Mouse (Mus musculus): ENCODE measurements around the gene Kbtbd12.

Kbtbd12 gene

GRCm38 (mm10) chr6:88626462-88626861 is 11.3 kb downstream of the Kbtbd12 start:
- no peak for DNase-seq

- no peak for DNase-seq
Measured at GRCm38 (mm10) chr6:88621816-88622481, 15.8 kb downstream of the Kbtbd12 start.

GRCm38 (mm10) chr6:88619542-88619941 is 18.2 kb downstream of the Kbtbd12 start:
- DNase-seq, result no peak

- no peak for DNase-seq
Measured at GRCm38 (mm10) chr6:88615352-88615751, 22.4 kb downstream of the Kbtbd12 start.

- no peak for DNase-seq
Measured at GRCm38 (mm10) chr6:88606417-88606816, 31.3 kb downstream of the Kbtbd12 start.

GRCm38 (mm10) chr6:88605715-88606114 is 32.0 kb downstream of the Kbtbd12 start:
- no peak for DNase-seq

GRCm38 (mm10) chr6:88605235-88605634 is 32.5 kb downstream of the Kbtbd12 start:
- no peak for DNase-seq

- DNase-seq, result no peak
Measured at GRCm38 (mm10) chr6:88596108-88596507, 41.6 kb downstream of the Kbtbd12 start.

- no peak for DNase-seq
Measured at GRCm38 (mm10) chr6:88592367-88592766, 45.4 kb downstream of the Kbtbd12 start.

GRCm38 (mm10) chr6:88590231-88590630 is 47.5 kb downstream of the Kbtbd12 start:
- no peak for DNase-seq

- peak; percentile 20 for DNase-seq
Measured at GRCm38 (mm10) chr6:88589517-88589916, 48.2 kb downstream of the Kbtbd12 start.

- no peak for DNase-seq
Measured at GRCm38 (mm10) chr6:88588581-88589256, 49.0 kb downstream of the Kbtbd12 start.

GRCm38 (mm10) chr6:88587091-88587490 is 50.7 kb downstream of the Kbtbd12 start:
- no peak for DNase-seq

- DNase-seq, result no peak
Measured at GRCm38 (mm10) chr6:88583950-88584349, 53.8 kb downstream of the Kbtbd12 start.

GRCm38 (mm10) chr6:88576495-88576894 is 61.3 kb downstream of the Kbtbd12 start:
- peak; percentile 34 for DNase-seq

GRCm38 (mm10) chr6:88566676-88567075 is 71.1 kb downstream of the Kbtbd12 start:
- no peak for DNase-seq

- DNase-seq, result no peak
Measured at GRCm38 (mm10) chr6:88565033-88565432, 72.7 kb downstream of the Kbtbd12 start.

GRCm38 (mm10) chr6:88560156-88560555 is 77.6 kb downstream of the Kbtbd12 start:
- DNase-seq, result no peak

GRCm38 (mm10) chr6:88559688-88560087 is 78.1 kb downstream of the Kbtbd12 start:
- no peak for DNase-seq

GRCm38 (mm10) chr6:88558076-88558475 is 79.7 kb downstream of the Kbtbd12 start:
- no peak for DNase-seq

- DNase-seq, result no peak
Measured at GRCm38 (mm10) chr6:88557548-88557947, 80.2 kb downstream of the Kbtbd12 start.

GRCm38 (mm10) chr6:88549916-88550315 is 87.8 kb downstream of the Kbtbd12 start:
- DNase-seq, result no peak

- peak; percentile 67 for DNase-seq
Measured at GRCm38 (mm10) chr6:88549137-88549814, 88.5 kb downstream of the Kbtbd12 start.
